Mouse (Mus musculus) heart, embryonic 13.5 days (tissue): ENCODE measurements around the gene Nepn. TPM values are rescaled to one million over a fixed set of nuclear protein-coding genes. Genes with fewer than 3 reads are reported as not detected.
"Not testable (repeated sequence)": the region's sequence is repeated elsewhere in the genome, so short reads cannot be mapped to it uniquely, and the experiment has no call there.

Experiments used
- ATAC-seq: fragments of 200-750 bp; cut with Nextera tagmentation; 2 replicates; pipeline ENCODE4 v1.8.0; 2017; ENCODE audit warnings: moderate TSS enrichment; ENCODE audit not compliant: insufficient number of reproducible peaks, low FRiP score, low TSS enrichment; ENCODE audit errors: extremely low read depth
- H3K27ac ChIP-seq: fragments of 300-500 bp; sonication (generic); replicated peaks from 2 replicates; pipeline ENCODE4 v1.5.1; 2015; ENCODE audit warnings: moderate library complexity, mild to moderate bottlenecking, inconsistent platforms
- H3K27me3 ChIP-seq: fragments of 300-500 bp; sonication (generic); replicated peaks from 2 replicates; pipeline ENCODE4 v1.6.1; 2015; ENCODE audit warnings: mild to moderate bottlenecking, inconsistent platforms
- H3K36me3 ChIP-seq: fragments of 300-500 bp; sonication (generic); 2 replicates; pipeline ENCODE4 v1.6.1; 2015; ENCODE audit warnings: mild to moderate bottlenecking, inconsistent platforms
- H3K4me1 ChIP-seq: fragments of 300-500 bp; sonication (generic); 2 replicates; pipeline ENCODE4 v1.6.1; 2015; ENCODE audit warnings: inconsistent platforms
- H3K4me2 ChIP-seq: fragments of 300-500 bp; sonication (generic); 2 replicates; pipeline ENCODE4 v1.6.1; 2015; ENCODE audit warnings: inconsistent platforms, mild to moderate bottlenecking, moderate library complexity
- H3K4me3 ChIP-seq: fragments of 300-500 bp; sonication (generic); 2 replicates; pipeline ENCODE4 v1.5.1; 2015; ENCODE audit warnings: moderate library complexity, mild to moderate bottlenecking, inconsistent platforms
- H3K9ac ChIP-seq: fragments of 300-500 bp; sonication (generic); 2 replicates; pipeline ENCODE4 v1.6.1; 2015; ENCODE audit warnings: inconsistent platforms, mild to moderate bottlenecking, moderate library complexity
- H3K9me3 ChIP-seq: fragments of 300-500 bp; sonication (generic); 2 replicates; pipeline ENCODE4 v1.6.1; 2016; ENCODE audit warnings: inconsistent platforms
- WGBS: fragments of 180-500 bp; shearing (Covaris S2); methylation state at CpG from one replicate; pipeline ENCODE4 v1.1.7; 2015; ENCODE audit warnings: mixed read lengths; 5-methylcytosine and 5-hydroxymethylcytosine counted together
- polyA plus RNA-seq: library from polyadenylated mRNA; unstranded; fragments of >200 nt; fragmentation: Nextera tagmentation; extraction: Ambion mirVana; gene quantifications from 2 replicates; pipeline ENCODE4 v1.2.1, GENCODE M21; 2015

Gene Nepn
- polyA plus RNA-seq: 0.08 TPM in 1 of 2 replicates, not detected in the other

GRCm38 (mm10) chr10:52388922-52389430 is at the start of gene Nepn:
Nepn (plus strand) TSS chr10:52388972.
- Histone ChIP-seq H3K27me3 (no peaks in the 10 kb centered on the region; the same call in 1 of the 2 replicates), H3K27ac (no peak within 1 kb of the TSS), H3K36me3 (no peaks in the 10 kb centered on the region), H3K4me2 (no peak within 1 kb of the TSS), H3K4me1 (no peaks in the 10 kb centered on the region), H3K4me3 (no peak within 1 kb of the TSS), H3K9me3 (no peaks in the 10 kb centered on the region), H3K9ac (no peak within 1 kb of the TSS)
- WGBS: 64% methylated on average over 5 of the region's 5 CpGs
- ATAC-seq: no peak

- not testable (repeated sequence) for H3K9ac ChIP-seq, H3K27me3 ChIP-seq, H3K4me2 ChIP-seq, H3K27ac ChIP-seq, H3K9me3 ChIP-seq, H3K4me1 ChIP-seq, ATAC-seq, H3K4me3 ChIP-seq
- 90% methylated on average over 4 of the region's 4 CpGs for WGBS
- H3K36me3 ChIP-seq: peaks cover 80% of the 10 kb centered on the region
These were observed 45.4 kb upstream of the Nepn start for GRCm38 (mm10) chr10:52343324-52343723.

- Histone ChIP-seq H3K9ac (no peak overlapping the region), H3K27me3 (no peaks in the 10 kb centered on the region), H3K9me3 (no peaks in the 10 kb centered on the region), H3K4me2 (no peak overlapping the region), H3K4me1 (no peaks in the 10 kb centered on the region), H3K4me3 (no peak overlapping the region), H3K36me3 (peaks cover 77% of the 10 kb centered on the region), H3K27ac (no peak overlapping the region)
- ATAC-seq: no peak
- WGBS: 79% methylated on average over 9 of the region's 9 CpGs
These were observed 35.6 kb upstream of the Nepn start for GRCm38 (mm10) chr10:52353184-52353583.

GRCm38 (mm10) chr10:52358467-52358866 is 30.3 kb upstream of the Nepn start, which contains the start of gene Gm26741:
Gm26741 (plus strand) TSS chr10:52358767.
- 86% methylated on average over 2 of the region's 2 CpGs for WGBS
- H3K4me2 ChIP-seq: no peak within 1 kb of the TSS
- no peaks in the 10 kb centered on the region for H3K27me3 ChIP-seq
- H3K9ac ChIP-seq: no peak within 1 kb of the TSS
- no peak within 1 kb of the TSS for H3K4me3 ChIP-seq
- no peak within 1 kb of the TSS for H3K27ac ChIP-seq
- no peak for ATAC-seq
- no peaks in the 10 kb centered on the region for H3K4me1 ChIP-seq
- H3K36me3 ChIP-seq: peaks cover 40% of the 10 kb centered on the region
- no peaks in the 10 kb centered on the region for H3K9me3 ChIP-seq

GRCm38 (mm10) chr10:52360241-52360735 is 28.5 kb upstream of the Nepn start:
- no peaks in the 10 kb centered on the region for H3K4me1 ChIP-seq
- H3K4me2 ChIP-seq: no peak overlapping the region
- H3K27ac ChIP-seq: no peak overlapping the region
- no peak overlapping the region for H3K9ac ChIP-seq
- no peak for ATAC-seq
- no peaks in the 10 kb centered on the region for H3K9me3 ChIP-seq
- H3K27me3 ChIP-seq: no peaks in the 10 kb centered on the region
- WGBS: 96% methylated on average over 4 of the region's 4 CpGs
- no peak overlapping the region for H3K4me3 ChIP-seq
- H3K36me3 ChIP-seq: peaks cover 26% of the 10 kb centered on the region

GRCm38 (mm10) chr10:52360862-52361609 is 27.7 kb upstream of the Nepn start:
- 91% methylated on average over 9 of the region's 9 CpGs for WGBS
- Histone ChIP-seq H3K36me3 (peaks cover 19% of the 10 kb centered on the region), H3K4me2 (no peak overlapping the region), H3K9ac (no peak overlapping the region), H3K9me3 (no peaks in the 10 kb centered on the region), H3K4me3 (no peak overlapping the region), H3K4me1 (no peaks in the 10 kb centered on the region), H3K27ac (no peak overlapping the region), H3K27me3 (no peaks in the 10 kb centered on the region)
- no peak for ATAC-seq

- Histone ChIP-seq H3K9me3 (no peaks in the 10 kb centered on the region), H3K4me1 (0 out of 2 replicates have a peak, but pooled peaks cover 2% of the 10 kb centered on the region), H3K4me3 (no peak overlapping the region), H3K27me3 (no peaks in the 10 kb centered on the region), H3K4me2 (no peak overlapping the region), H3K27ac (no peak overlapping the region), H3K36me3 (peaks cover 2% of the 10 kb centered on the region; the same call in 1 of the 2 replicates), H3K9ac (no peak overlapping the region)
- no peak for ATAC-seq
- WGBS: 66% methylated on average over 4 of the region's 4 CpGs
These were observed 20.4 kb upstream of the Nepn start for GRCm38 (mm10) chr10:52368376-52368775.

- Histone ChIP-seq H3K36me3 (0 out of 2 replicates have a peak, but pooled peaks cover 8% of the 10 kb centered on the region), H3K4me3 (no peak overlapping the region), H3K4me1 (peaks cover 5% of the 10 kb centered on the region; the same call in 1 of the 2 replicates), H3K27ac (no peak overlapping the region), H3K9ac (no peak overlapping the region), H3K9me3 (no peaks in the 10 kb centered on the region), H3K4me2 (no peak overlapping the region), H3K27me3 (no peaks in the 10 kb centered on the region)
- 83% methylated on average over 4 of the region's 4 CpGs for WGBS
- ATAC-seq: no peak
These were observed 14.9 kb upstream of the Nepn start for GRCm38 (mm10) chr10:52373834-52374233.

- no peaks in the 10 kb centered on the region for H3K9me3 ChIP-seq
These were observed 14.1 kb upstream of the Nepn start for GRCm38 (mm10) chr10:52374651-52375050.

GRCm38 (mm10) chr10:52376422-52376821 is 12.3 kb upstream of the Nepn start:
- 78% methylated on average over 2 of the region's 2 CpGs for WGBS

More at GRCm38 (mm10) chr10:52374651-52375050, 14.1 kb upstream of the Nepn start:
- H3K4me3 ChIP-seq: no peak overlapping the region
- H3K27ac ChIP-seq: no peak overlapping the region
- H3K9ac ChIP-seq: no peak overlapping the region
- 0 out of 2 replicates have a peak, but pooled peaks cover 8% of the 10 kb centered on the region for H3K36me3 ChIP-seq
- peaks cover 12% of the 10 kb centered on the region for H3K4me1 ChIP-seq
- no peak for ATAC-seq
- H3K27me3 ChIP-seq: no peaks in the 10 kb centered on the region
- no peak overlapping the region for H3K4me2 ChIP-seq

GRCm38 (mm10) chr10:52377813-52378212 is 11.0 kb upstream of the Nepn start:
- Histone ChIP-seq H3K36me3 (0 out of 2 replicates have a peak, but pooled peaks cover 6% of the 10 kb centered on the region), H3K4me1 (peaks cover 24% of the 10 kb centered on the region), H3K4me3 (no peak overlapping the region), H3K9ac (no peak overlapping the region), H3K9me3 (no peaks in the 10 kb centered on the region), H3K27me3 (no peaks in the 10 kb centered on the region), H3K27ac (no peak overlapping the region), H3K4me2 (no peak overlapping the region)
- WGBS: 85% methylated on average over 2 of the region's 2 CpGs
- ATAC-seq: no peak

More at GRCm38 (mm10) chr10:52376422-52376821, 12.3 kb upstream of the Nepn start:
- Histone ChIP-seq H3K4me3 (no peak overlapping the region), H3K9me3 (no peaks in the 10 kb centered on the region), H3K4me1 (peaks cover 21% of the 10 kb centered on the region), H3K4me2 (no peak overlapping the region), H3K27me3 (no peaks in the 10 kb centered on the region), H3K9ac (no peak overlapping the region), H3K36me3 (0 out of 2 replicates have a peak, but pooled peaks cover 6% of the 10 kb centered on the region), H3K27ac (no peak overlapping the region)
- ATAC-seq: no peak
